Mouse (Mus musculus): ENCODE results near the gene St3gal3.

DNA sequence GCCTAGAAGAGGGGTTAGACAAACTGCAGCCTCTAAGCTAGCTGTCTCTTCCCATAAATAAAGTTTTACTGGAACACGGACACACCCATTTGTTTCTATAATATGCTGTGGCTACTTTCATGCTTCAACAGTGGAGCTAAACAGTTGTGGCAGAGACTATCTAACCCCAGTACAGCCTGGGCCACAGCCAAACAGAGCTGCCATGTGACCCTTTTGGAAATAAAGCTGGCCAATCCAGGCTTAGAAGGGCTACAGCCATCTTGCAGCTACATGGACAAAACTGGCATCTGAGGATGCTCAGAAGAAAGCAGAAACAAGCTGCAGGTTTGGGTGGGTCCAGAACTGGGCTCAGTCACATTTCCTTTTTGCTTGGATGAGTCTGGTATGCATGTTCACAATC lies 158.9 kb downstream of the St3gal3 start:
- TF ChIP-seq CTCF (IDR thresholded peaks at IDR 0.05; ENCODE audit: low read depth, low read length) = no peak
- TF ChIP-seq POLR2AphosphoS5 (IDR thresholded peaks at IDR 0.05; ENCODE audit: insufficient replicate concordance, low read depth, low read length) = no peak
- TF ChIP-seq GATA1 (IDR thresholded peaks at IDR 0.05; ENCODE audit: borderline replicate concordance, low read length) = no peak

Measured in G1E (cell line).